Mouse (Mus musculus): ENCODE data around the gene Procr. TPM values are rescaled to one million over a fixed set of nuclear protein-coding genes. Genes with fewer than 3 reads are reported as not detected.

The Procr gene
- polyA plus RNA-seq, 3 experiments from 2014 or later = 0.23 TPM; not detected in 2

- ATAC-seq = no peak
Observed at GRCm38 (mm10) chr2:155756855-155757566, 6.1 kb downstream of the Procr start.

- peak; percentile 56 for ATAC-seq
Observed at GRCm38 (mm10) chr2:155764679-155765418, 13.9 kb downstream of the Procr start.

- no peak for ATAC-seq
Observed at GRCm38 (mm10) chr2:155773664-155774063, 22.7 kb downstream of the Procr start.

GRCm38 (mm10) chr2:155774261-155774926 lies 23.5 kb downstream of the Procr start:
- no peak for ATAC-seq

- no peak for ATAC-seq
Observed at GRCm38 (mm10) chr2:155774927-155775684, 24.2 kb downstream of the Procr start, which contains the start of gene Mmp24. Gene Mmp24 (plus strand): TSS chr2:155775342.

- ATAC-seq = no peak
Observed at GRCm38 (mm10) chr2:155775685-155776263, 24.9 kb downstream of the Procr start.

- ATAC-seq = no peak
Observed at GRCm38 (mm10) chr2:155776824-155777687, 26.1 kb downstream of the Procr start.

- no peak for ATAC-seq
Observed at GRCm38 (mm10) chr2:155777688-155777985, 26.7 kb downstream of the Procr start.

- ATAC-seq = no peak
Observed at GRCm38 (mm10) chr2:155778004-155778403, 27.1 kb downstream of the Procr start.

GRCm38 (mm10) chr2:155779066-155779465 lies 28.1 kb downstream of the Procr start:
- no peak for ATAC-seq

- ATAC-seq = no peak
Observed at GRCm38 (mm10) chr2:155779506-155779905, 28.6 kb downstream of the Procr start.

- no peak for ATAC-seq
Observed at GRCm38 (mm10) chr2:155784534-155784933, 33.6 kb downstream of the Procr start.

- ATAC-seq = no peak
Observed at GRCm38 (mm10) chr2:155786905-155787304, 36.0 kb downstream of the Procr start.

- no peak for ATAC-seq
Observed at GRCm38 (mm10) chr2:155787949-155788931, 37.3 kb downstream of the Procr start.

GRCm38 (mm10) chr2:155792899-155793298 lies 42.0 kb downstream of the Procr start:
- ATAC-seq = no peak

GRCm38 (mm10) chr2:155794674-155795445 lies 43.9 kb downstream of the Procr start:
- no peak for ATAC-seq

- no peak for ATAC-seq
Observed at GRCm38 (mm10) chr2:155798613-155799012, 47.7 kb downstream of the Procr start.

- ATAC-seq = no peak
Observed at GRCm38 (mm10) chr2:155802761-155803160, 51.8 kb downstream of the Procr start.

GRCm38 (mm10) chr2:155804053-155804452 lies 53.1 kb downstream of the Procr start:
- ATAC-seq = no peak
